Mouse (Mus musculus) midbrain, embryonic 14.5 days (tissue): ENCODE data around the gene Cdh13. TPM values are rescaled to one million over a fixed set of nuclear protein-coding genes. Genes with fewer than 3 reads are reported as not detected.

ENCODE experiments used
- ATAC-seq: fragments of 200-750 bp; cut with Nextera tagmentation; 2 replicates; pipeline ENCODE4 v1.8.0; 2017; ENCODE audit warnings: moderate number of reproducible peaks, moderate library complexity; ENCODE audit not compliant: low FRiP score, low TSS enrichment
- DNase-seq: peaks from one replicate; pipeline ENCODE4 v3.0.0-alpha.2; 2015
- H3K27ac ChIP-seq: fragments of 300-500 bp; sonication (generic); replicated peaks from 2 replicates; pipeline ENCODE4 v1.5.1; 2014; ENCODE audit warnings: mild to moderate bottlenecking, low read depth, low read length, moderate library complexity
- H3K27me3 ChIP-seq: fragments of 300-500 bp; sonication (generic); 2 replicates; pipeline ENCODE4 v1.6.1; 2014; ENCODE audit warnings: low read length, control low read depth, mixed read lengths; ENCODE audit not compliant: control insufficient read depth, insufficient read depth
- H3K36me3 ChIP-seq: fragments of 300-500 bp; sonication (generic); 2 replicates; pipeline ENCODE4 v1.6.1; 2014; ENCODE audit warnings: low read length, control low read depth; ENCODE audit not compliant: control insufficient read depth, insufficient read depth
- H3K4me1 ChIP-seq: fragments of 300-500 bp; sonication (generic); 2 replicates; pipeline ENCODE4 v1.6.1; 2014; ENCODE audit warnings: mild to moderate bottlenecking, antibody characterized with exemption, low read length, control low read depth; ENCODE audit not compliant: control insufficient read depth, insufficient read depth
- H3K4me2 ChIP-seq: fragments of 300-500 bp; sonication (generic); 2 replicates; pipeline ENCODE4 v1.6.1; 2014; ENCODE audit warnings: mild to moderate bottlenecking, low read length, moderate library complexity
- H3K4me3 ChIP-seq: fragments of 300-500 bp; sonication (generic); replicated peaks from 2 replicates; pipeline ENCODE4 v1.5.1; 2014; ENCODE audit warnings: low read depth, low read length
- H3K9ac ChIP-seq: fragments of 300-500 bp; sonication (generic); replicated peaks from 2 replicates; pipeline ENCODE4 v1.6.1; 2014; ENCODE audit warnings: mild to moderate bottlenecking, low read length, moderate library complexity
- H3K9me3 ChIP-seq: fragments of 300-500 bp; sonication (generic); 2 replicates; pipeline ENCODE4 v1.6.1; 2016; ENCODE audit warnings: low read length, control low read depth, mixed read lengths; ENCODE audit not compliant: control insufficient read depth
- WGBS: fragments of 180-500 bp; shearing (Covaris S2); extraction: QIAGEN DNeasy Blood & Tissue Kit; methylation state at CpG from one replicate; pipeline ENCODE4 v1.1.7; 2014; 5-methylcytosine and 5-hydroxymethylcytosine counted together
- polyA plus RNA-seq: library from polyadenylated mRNA; unstranded; fragments of >200 nt; fragmentation: Nextera tagmentation; extraction: Ambion mirVana; gene quantifications from 2 replicates; pipeline ENCODE4 v1.2.1, GENCODE M21; 2014

Gene Cdh13
- polyA plus RNA-seq, 1 experiment from 2014 or later = 143 TPM

DNA sequence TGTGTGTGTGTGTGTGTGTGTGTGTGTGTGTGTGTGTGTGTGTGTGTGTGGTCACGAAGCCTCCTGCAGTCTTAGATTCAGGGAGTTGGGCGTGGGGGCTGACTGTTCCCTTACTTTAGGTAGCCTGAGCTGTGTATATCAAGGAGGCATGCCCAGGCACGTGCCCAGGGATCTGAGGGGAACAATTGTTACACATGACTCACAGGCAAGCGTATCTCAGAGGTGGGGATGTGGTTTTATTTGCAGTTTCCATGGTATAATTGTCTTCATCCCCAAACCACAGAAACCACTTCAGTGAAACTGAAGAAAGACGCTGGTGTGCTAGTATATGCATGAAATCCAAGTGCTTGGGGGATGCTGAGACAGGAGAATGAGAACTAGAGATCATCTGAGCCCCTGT, 546.8 kb downstream of the Cdh13 start:
- H3K36me3 ChIP-seq = no peaks in the 10 kb centered on the region
- no peaks in the 10 kb centered on the region for H3K9me3 ChIP-seq
- H3K4me3 ChIP-seq = no peak overlapping the region
- H3K4me2 ChIP-seq = no peak overlapping the region
- ATAC-seq (no peak), DNase-seq (no peak)
- H3K27me3 ChIP-seq = no peaks in the 10 kb centered on the region
- no peak overlapping the region for H3K27ac ChIP-seq
- peaks cover 9% of the 10 kb centered on the region; the same call in 1 of the 2 replicates for H3K4me1 ChIP-seq
- WGBS = 53% methylated on average over 5 of the region's 5 CpGs
- H3K9ac ChIP-seq = no peak overlapping the region

DNA sequence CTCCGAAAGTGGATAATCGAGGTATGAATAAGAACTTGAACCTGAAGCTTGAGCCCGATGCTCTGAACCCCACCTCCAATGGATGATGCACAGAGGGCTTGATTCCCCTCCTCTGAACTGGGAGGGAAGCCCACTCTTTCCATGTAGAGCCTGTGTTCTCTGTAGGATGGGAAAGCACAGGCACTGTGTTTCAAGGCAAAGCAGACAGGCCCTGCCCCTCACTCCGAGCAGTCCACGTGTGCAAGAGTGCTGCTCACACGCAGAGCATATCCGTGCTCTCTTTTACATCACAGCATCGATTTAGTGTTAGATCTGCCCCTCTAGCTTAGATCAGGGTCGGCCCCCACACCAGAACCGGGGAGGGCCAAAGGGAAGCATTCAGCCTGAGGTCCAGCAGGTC, 547.5 kb downstream of the Cdh13 start:
- H3K9me3 ChIP-seq = no peaks in the 10 kb centered on the region
- H3K4me2 ChIP-seq = no peak overlapping the region
- H3K27ac ChIP-seq = no peak overlapping the region
- H3K4me1 ChIP-seq = peaks cover 9% of the 10 kb centered on the region; the same call in 1 of the 2 replicates
- no peak for DNase-seq
- no peak overlapping the region for H3K9ac ChIP-seq
- H3K27me3 ChIP-seq = no peaks in the 10 kb centered on the region
- no peak for ATAC-seq
- H3K36me3 ChIP-seq = no peaks in the 10 kb centered on the region
- H3K4me3 ChIP-seq = no peak overlapping the region
- WGBS = 71% methylated on average over 10 of the region's 10 CpGs

DNA sequence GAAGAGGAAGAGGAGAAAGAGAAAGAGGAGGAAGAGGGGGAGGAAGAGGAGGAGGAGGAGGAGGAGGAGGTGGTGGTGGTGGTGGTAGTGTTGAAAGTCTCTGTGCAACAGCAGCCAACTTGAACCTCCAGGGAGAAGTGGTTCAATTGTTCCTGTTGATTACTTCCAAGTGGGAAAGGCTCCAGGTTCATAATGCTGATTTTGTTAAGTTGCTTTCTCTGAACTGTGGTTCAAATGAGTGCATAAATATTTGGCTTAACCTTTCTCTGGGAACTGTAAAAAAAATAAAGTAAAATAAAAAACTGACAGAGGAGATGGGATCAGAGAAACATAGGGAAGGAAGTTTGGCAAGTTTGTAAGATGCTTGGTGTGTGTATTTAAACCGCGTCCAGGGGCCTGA, 555.3 kb downstream of the Cdh13 start:
- ATAC-seq = no peak
- Histone ChIP-seq H3K27ac (no peak overlapping the region), H3K4me2 (no peak overlapping the region), H3K36me3 (no peaks in the 10 kb centered on the region), H3K4me3 (no peak overlapping the region), H3K9ac (no peak overlapping the region), H3K4me1 (no peaks in the 10 kb centered on the region), H3K27me3 (no peaks in the 10 kb centered on the region), H3K9me3 (no peaks in the 10 kb centered on the region)
- DNase-seq = no peak
- 83% methylated on average over 2 of the region's 2 CpGs for WGBS

DNA sequence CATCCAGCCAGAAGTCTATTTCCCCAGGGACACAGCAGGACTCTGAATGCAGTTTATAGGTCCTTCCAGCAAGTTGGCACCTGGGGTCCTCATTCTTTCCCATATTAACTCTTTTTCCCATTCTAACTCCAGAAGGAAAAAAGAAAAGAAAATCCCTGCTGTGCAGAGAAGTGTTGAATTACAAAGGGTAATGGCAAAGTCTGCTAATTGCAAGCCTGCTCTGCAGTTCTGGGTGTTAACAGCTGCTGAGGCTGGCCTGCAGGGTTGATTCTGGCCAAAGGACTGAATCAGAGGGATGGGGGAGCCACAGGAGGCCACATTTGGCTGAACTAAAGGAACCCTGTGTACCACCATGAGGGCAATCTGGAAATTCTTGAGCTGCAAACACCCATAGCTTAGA, 562.2 kb downstream of the Cdh13 start:
- Histone ChIP-seq H3K4me1 (no peaks in the 10 kb centered on the region), H3K4me2 (no peak overlapping the region), H3K27me3 (no peaks in the 10 kb centered on the region), H3K9me3 (no peaks in the 10 kb centered on the region), H3K9ac (no peak overlapping the region), H3K4me3 (no peak overlapping the region), H3K27ac (no peak overlapping the region), H3K36me3 (no peaks in the 10 kb centered on the region)
- DNase-seq (no peak), ATAC-seq (no peak)

DNA sequence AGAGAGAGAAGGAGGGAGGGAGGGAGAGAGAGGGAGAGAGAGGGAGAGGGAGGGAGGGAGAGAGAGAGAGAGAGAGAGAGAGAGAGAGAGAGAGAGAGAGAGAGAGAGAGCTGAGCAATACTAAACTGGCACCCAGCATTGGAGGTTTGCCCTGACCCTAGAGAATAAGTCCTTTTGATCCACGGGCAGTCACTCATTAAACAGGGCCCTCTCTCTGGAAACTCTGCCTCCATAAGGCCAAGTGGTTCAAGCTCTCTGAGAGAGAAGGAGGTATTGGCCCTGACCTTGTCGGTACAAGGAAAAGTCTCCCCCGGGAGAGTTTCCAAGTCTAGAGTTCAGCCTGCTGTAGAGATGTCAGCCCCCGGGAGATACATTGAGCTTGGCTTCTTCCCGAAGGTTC, 564.5 kb downstream of the Cdh13 start:
- no peaks in the 10 kb centered on the region for H3K4me1 ChIP-seq
- DNase-seq = no peak

DNA sequence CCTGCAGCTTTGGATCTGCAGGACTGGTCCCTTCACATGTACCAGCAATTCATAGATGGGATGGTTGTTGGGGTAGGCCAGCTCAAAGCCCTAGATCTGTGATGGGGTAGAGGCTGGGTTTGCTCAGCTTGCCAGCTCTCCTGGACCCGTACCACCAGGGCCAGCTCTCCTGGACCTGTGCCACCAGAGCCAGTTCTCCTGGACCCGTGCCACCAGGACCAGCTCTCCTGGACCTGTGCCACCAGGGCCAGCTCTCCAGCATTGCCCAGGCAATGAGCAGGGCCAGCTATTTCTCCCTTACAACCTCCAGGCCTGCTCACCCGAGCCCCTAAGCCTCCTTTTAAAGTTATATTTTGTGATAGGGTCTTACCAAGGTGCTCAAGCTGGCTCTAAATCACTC, 566.0 kb downstream of the Cdh13 start:
- H3K9ac ChIP-seq = no peak overlapping the region
- no peak overlapping the region for H3K4me2 ChIP-seq
- 79% methylated on average over 3 of the region's 3 CpGs for WGBS
- no peak overlapping the region for H3K4me3 ChIP-seq
- ATAC-seq (no peak), DNase-seq (peak; percentile 58)
- H3K4me1 ChIP-seq = no peaks in the 10 kb centered on the region
- H3K36me3 ChIP-seq = no peaks in the 10 kb centered on the region
- no peaks in the 10 kb centered on the region for H3K27me3 ChIP-seq
- no peak overlapping the region for H3K27ac ChIP-seq
- no peaks in the 10 kb centered on the region for H3K9me3 ChIP-seq

More for the DNA sequence above, 564.5 kb downstream of the Cdh13 start:
- Histone ChIP-seq H3K36me3 (no peaks in the 10 kb centered on the region), H3K27me3 (no peaks in the 10 kb centered on the region), H3K4me2 (no peak overlapping the region), H3K27ac (no peak overlapping the region), H3K9ac (no peak overlapping the region), H3K4me3 (no peak overlapping the region), H3K9me3 (no peaks in the 10 kb centered on the region)
- no peak for ATAC-seq
- 74% methylated on average over 5 of the region's 5 CpGs for WGBS

DNA sequence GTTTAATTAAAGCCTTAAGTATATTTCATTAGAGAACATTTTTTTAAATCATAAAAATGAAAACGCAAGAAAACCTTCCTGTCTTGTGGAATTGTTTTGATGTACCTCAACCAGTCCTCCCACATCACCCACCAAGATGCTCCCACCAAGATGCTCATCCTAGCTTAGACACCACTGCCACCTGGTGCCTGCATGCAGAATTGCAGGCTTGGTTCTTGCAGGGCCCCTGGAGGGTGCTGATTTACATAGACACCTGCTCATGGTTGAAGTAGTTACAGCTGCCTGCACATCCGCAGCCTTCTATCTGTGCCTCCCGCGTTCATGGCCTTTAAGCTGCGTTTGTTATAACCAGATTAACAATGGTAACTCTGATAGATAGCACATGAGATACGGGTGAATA, 566.8 kb downstream of the Cdh13 start:
- Histone ChIP-seq H3K4me1 (no peaks in the 10 kb centered on the region), H3K4me3 (no peak overlapping the region)
- no peak; the same call in 1 of the 2 replicates for ATAC-seq

DNA sequence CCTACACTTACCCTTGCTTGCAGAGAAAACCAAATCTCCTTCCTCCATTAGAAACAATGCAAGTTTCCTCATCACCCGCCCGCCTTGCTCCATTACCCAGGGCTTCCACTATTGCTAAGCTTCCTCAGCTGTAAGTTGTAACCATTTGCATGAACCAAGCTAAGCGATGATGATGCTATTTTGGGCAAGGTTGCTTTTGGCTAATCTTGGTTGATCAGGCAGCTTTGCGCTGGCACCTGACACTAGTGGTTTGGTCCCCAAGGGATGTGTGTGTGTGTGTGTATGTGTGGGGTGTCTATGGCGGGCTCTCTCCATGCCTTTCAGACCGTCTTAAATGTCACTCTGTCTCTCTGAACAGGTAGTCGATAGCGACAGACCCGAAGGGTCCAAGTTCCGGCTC, 567.8 kb downstream of the Cdh13 start:
- Histone ChIP-seq H3K4me2 (no peak overlapping the region), H3K4me3 (no peak overlapping the region), H3K36me3 (no peaks in the 10 kb centered on the region), H3K27ac (no peak overlapping the region), H3K4me1 (no peaks in the 10 kb centered on the region), H3K9me3 (no peaks in the 10 kb centered on the region), H3K9ac (no peak overlapping the region), H3K27me3 (no peaks in the 10 kb centered on the region)
- ATAC-seq (no peak), DNase-seq (no peak)
- 92% methylated on average over 10 of the region's 10 CpGs for whole genome bisulfite sequencing

More for the DNA sequence above, 566.8 kb downstream of the Cdh13 start:
- WGBS = 14% methylated on average over 6 of the region's 6 CpGs
- Histone ChIP-seq H3K36me3 (no peaks in the 10 kb centered on the region), H3K27me3 (no peaks in the 10 kb centered on the region), H3K9me3 (no peaks in the 10 kb centered on the region), H3K9ac (no peak overlapping the region), H3K27ac (no peak overlapping the region), H3K4me2 (no peak overlapping the region)
- peak; percentile 89 for DNase-seq

DNA sequence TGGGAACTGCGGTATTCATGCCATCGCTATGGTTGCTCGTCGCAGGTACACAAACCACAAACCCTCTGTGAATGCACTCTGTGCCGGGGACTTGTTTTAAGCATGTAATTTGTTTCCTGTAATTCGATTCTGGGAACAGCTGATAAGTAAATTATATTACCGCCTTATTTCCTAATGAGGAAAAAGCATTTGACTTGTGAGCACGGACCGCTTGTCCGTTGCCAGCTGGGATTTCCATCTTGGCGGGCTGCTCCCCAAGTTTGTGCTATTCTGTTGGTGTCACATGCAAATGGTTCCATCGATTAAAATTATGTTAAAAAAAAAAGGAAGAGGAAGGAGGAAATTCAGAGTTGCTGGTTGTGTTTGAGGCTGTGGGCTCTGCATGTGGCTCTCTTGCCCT, 569.3 kb downstream of the Cdh13 start:
- Histone ChIP-seq H3K4me2 (no peak overlapping the region), H3K9me3 (no peaks in the 10 kb centered on the region), H3K4me3 (no peak overlapping the region), H3K9ac (no peak overlapping the region), H3K27ac (no peak overlapping the region), H3K36me3 (no peaks in the 10 kb centered on the region), H3K4me1 (no peaks in the 10 kb centered on the region), H3K27me3 (no peaks in the 10 kb centered on the region)
- ATAC-seq (no peak), DNase-seq (no peak)
- 74% methylated on average over 12 of the region's 12 CpGs for WGBS
